Mouse (Mus musculus) neural tube, embryonic 15.5 days (tissue): ENCODE data around the gene Tmem52. TPM values are rescaled to one million over a fixed set of nuclear protein-coding genes. Genes with fewer than 3 reads are reported as not detected.

Experiments used
- ATAC-seq: fragments of 200-750 bp; cut with Nextera tagmentation; 2 replicates; pipeline ENCODE4 v1.8.0; 2017; ENCODE audit warnings: mild to moderate bottlenecking, moderate TSS enrichment, moderate library complexity; ENCODE audit not compliant: low FRiP score
- H3K27ac ChIP-seq: fragments of 300-500 bp; sonication (generic); replicated peaks from 2 replicates; pipeline ENCODE4 v1.5.1; 2015; ENCODE audit warnings: mild to moderate bottlenecking, inconsistent platforms
- H3K27me3 ChIP-seq: fragments of 300-500 bp; sonication (generic); replicated peaks from 2 replicates; pipeline ENCODE4 v1.6.1; 2015; ENCODE audit warnings: inconsistent platforms
- H3K36me3 ChIP-seq: fragments of 300-500 bp; sonication (generic); 2 replicates; pipeline ENCODE4 v1.6.1; 2015; ENCODE audit warnings: inconsistent platforms
- H3K4me1 ChIP-seq: fragments of 300-500 bp; sonication (generic); 2 replicates; pipeline ENCODE4 v1.6.1; 2015; ENCODE audit warnings: inconsistent platforms
- H3K4me2 ChIP-seq: fragments of 300-500 bp; sonication (generic); 2 replicates; pipeline ENCODE4 v1.6.1; 2015; ENCODE audit warnings: inconsistent platforms, mild to moderate bottlenecking, moderate library complexity
- H3K4me3 ChIP-seq: fragments of 300-500 bp; sonication (generic); replicated peaks from 2 replicates; pipeline ENCODE4 v1.5.1; 2015; ENCODE audit warnings: mild to moderate bottlenecking, inconsistent platforms
- H3K9ac ChIP-seq: fragments of 300-500 bp; sonication (generic); replicated peaks from 2 replicates; pipeline ENCODE4 v1.6.1; 2015; ENCODE audit warnings: mild to moderate bottlenecking, inconsistent platforms
- H3K9me3 ChIP-seq: fragments of 300-500 bp; sonication (generic); replicated peaks from 2 replicates; pipeline ENCODE4 v1.6.1; 2016; ENCODE audit warnings: inconsistent platforms
- WGBS: fragments of 180-500 bp; shearing (Covaris S2); methylation state at CpG from one replicate; pipeline ENCODE4 v1.1.7; 2015; ENCODE audit warnings: mixed read lengths; 5-methylcytosine and 5-hydroxymethylcytosine counted together
- polyA plus RNA-seq: library from polyadenylated mRNA; unstranded; fragments of >200 nt; fragmentation: Nextera tagmentation; extraction: Ambion mirVana; gene quantifications from 2 replicates; pipeline ENCODE4 v1.2.1, GENCODE M21; 2015

Tmem52 gene
- polyA plus RNA-seq, 1 experiment from 2014 or later: 0.28 TPM

DNA sequence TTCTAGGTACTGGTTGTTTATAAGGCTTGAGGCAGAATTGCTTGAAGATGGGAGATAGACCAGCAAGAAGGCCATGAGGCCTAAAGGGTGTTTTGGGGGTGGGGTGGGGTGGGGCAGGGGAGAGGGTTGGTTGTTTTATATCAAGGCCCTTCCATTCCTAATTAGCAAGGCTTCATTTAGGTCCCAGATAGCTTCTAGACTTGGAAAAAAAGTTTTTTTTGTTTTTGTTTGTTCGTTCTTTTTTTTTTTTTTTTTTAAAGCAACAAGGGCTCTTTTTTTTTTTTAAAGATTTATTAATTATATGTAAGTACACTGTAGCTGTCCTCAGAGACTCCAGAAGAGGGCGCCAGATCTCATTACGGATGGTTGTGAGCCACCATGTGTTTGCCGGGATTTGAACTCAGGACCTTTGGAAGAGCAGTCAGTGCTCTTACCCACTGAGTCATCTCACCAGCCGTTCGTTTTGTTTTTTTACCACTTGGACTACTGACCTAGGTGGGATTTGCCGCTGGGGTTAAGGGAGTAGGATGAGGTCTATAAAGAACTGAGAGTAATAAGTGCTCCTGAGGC is 49.1 kb downstream of the Tmem52 start:
- no peak for ATAC-seq
- no peak overlapping the region for H3K9ac ChIP-seq
- H3K27ac ChIP-seq: no peak overlapping the region
- H3K4me1 ChIP-seq: peaks cover 5% of the 10 kb centered on the region; the same call in 1 of the 2 replicates
- no peak overlapping the region for H3K4me3 ChIP-seq
- 86% methylated on average over 7 of the region's 7 CpGs for WGBS
- H3K36me3 ChIP-seq: 0 out of 2 replicates have a peak, but pooled peaks cover 5% of the 10 kb centered on the region
- H3K4me2 ChIP-seq: no peak overlapping the region
- no peaks in the 10 kb centered on the region for H3K27me3 ChIP-seq
- no peaks in the 10 kb centered on the region for H3K9me3 ChIP-seq

Other genes with a start within 250 kb of the Tmem52 start
- 10.0 and 10.6 TPM in 2 replicates for gene Ski, start 246.5 kb upstream of the Tmem52 start, polyA plus RNA-seq
- gene Faap20, start 219.3 kb upstream of the Tmem52 start, polyA plus RNA-seq: 69.7 and 73.1 TPM in 2 replicates
- gene Prkcz, start 107.8 kb upstream of the Tmem52 start, polyA plus RNA-seq: 80.1 and 87.4 TPM in 2 replicates
- 0.18 and 0.26 TPM in 2 replicates for gene Gabrd, start 71.0 kb upstream of the Tmem52 start, polyA plus RNA-seq
- gene Cfap74, start 59.9 kb upstream of the Tmem52 start, polyA plus RNA-seq: 4.4 TPM in 2 replicates
- gene Gnb1, start 22.2 kb downstream of the Tmem52 start, polyA plus RNA-seq: 910 and 1,003 TPM in 2 replicates
- gene Nadk, start 93.3 kb downstream of the Tmem52 start, polyA plus RNA-seq: 75.0 and 81.5 TPM in 2 replicates
- gene Slc35e2, start 132.3 kb downstream of the Tmem52 start, polyA plus RNA-seq: 14.1 and 14.4 TPM in 2 replicates
- gene Cdk11b, start 155.7 kb downstream of the Tmem52 start, polyA plus RNA-seq: 52.7 and 53.4 TPM in 2 replicates
- gene Gm10563, start 176.3 kb downstream of the Tmem52 start, polyA plus RNA-seq: not detected in 2 replicates
- 6.5 and 10.5 TPM in 2 replicates for gene Mmp23, start 184.3 kb downstream of the Tmem52 start, polyA plus RNA-seq
- gene Mib2, start 200.1 kb downstream of the Tmem52 start, polyA plus RNA-seq: 48.6 and 54.7 TPM in 2 replicates
- 18.9 and 25.0 TPM in 2 replicates for gene Fndc10, start 225.2 kb downstream of the Tmem52 start, polyA plus RNA-seq
- gene Ssu72, start 235.7 kb downstream of the Tmem52 start, polyA plus RNA-seq: 165 and 171 TPM in 2 replicates